Mouse (Mus musculus): Measurements from ENCODE around the gene Dph5. TPM values are rescaled to one million over a fixed set of nuclear protein-coding genes. Genes with fewer than 3 reads are reported as not detected.
A peak's percentile ranks its signal among the peaks of the same experiment; 100 is the strongest.

The Dph5 gene
- polyA plus RNA-seq, 2 experiments, result 10.2 to 15.0 TPM

DNA sequence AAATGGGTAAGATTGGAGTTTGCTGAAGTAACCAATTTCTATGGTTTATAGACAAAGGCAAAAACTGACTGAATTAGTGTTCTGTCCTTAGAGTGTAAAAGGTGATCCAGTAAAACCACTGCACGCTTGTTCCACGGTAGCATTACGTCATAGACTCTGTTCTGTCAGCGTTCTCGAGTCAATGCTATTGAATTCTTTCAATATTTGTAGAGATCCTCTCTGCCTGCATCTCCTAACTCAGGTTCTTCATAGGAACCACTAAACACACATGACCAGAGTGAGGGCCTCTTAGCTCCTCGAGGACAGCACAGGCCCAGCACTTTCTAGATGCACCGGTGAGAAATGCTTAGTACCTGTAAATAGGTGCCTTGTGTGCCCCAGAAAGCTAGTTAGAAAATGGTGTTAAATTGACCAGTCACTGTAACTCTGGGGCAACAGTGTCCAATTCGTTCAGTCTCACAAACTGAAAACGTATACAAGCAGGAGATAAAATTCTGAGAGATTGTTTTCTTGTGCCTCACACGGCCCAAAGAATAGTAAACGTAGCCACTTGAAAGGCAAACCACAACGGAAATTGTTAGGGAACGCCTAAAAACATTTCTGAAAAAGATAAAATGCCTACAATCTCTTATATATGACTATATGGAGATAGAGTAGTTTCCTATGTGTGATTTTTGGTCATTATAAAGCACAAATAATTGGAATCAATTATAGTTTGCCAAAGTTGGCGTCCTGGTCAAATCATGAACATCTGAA, 84.4 kb downstream of the Dph5 start:
- no peak overlapping the region for H3K4me3 ChIP-seq (ENCODE audit: insufficient read depth in 1 of 2, low read depth in 2 of 2, low read length in 2 of 2)
- H3K27ac ChIP-seq, result no peak overlapping the region
- DNase-seq (ENCODE audit: low read depth in 3 of 3, low spot score in 3 of 3) (no peak), ATAC-seq (ENCODE audit: insufficient read depth) (no peak)
- WGBS (ENCODE audit: insufficient replicate concordance), result 75% methylated on average over 14 of the region's 14 CpGs
- no peak overlapping the region for H3K9ac ChIP-seq (replicated peaks)
- H3K4me1 ChIP-seq (replicated peaks; ENCODE audit: control insufficient read depth in 2 of 2, insufficient read depth in 2 of 2, low read length in 1 of 2), result no peaks in the 10 kb centered on the region
- no peaks in the 10 kb centered on the region for H3K9me3 ChIP-seq (ENCODE audit: control insufficient read depth, low read length)
- H3K4me2 ChIP-seq (ENCODE audit: low read depth), result no peak overlapping the region
- TF ChIP-seq CTCF (IDR thresholded peaks at IDR 0.05; ENCODE audit: low read depth), result no peak
- no peak for TF ChIP-seq EP300 (IDR thresholded peaks at IDR 0.05; ENCODE audit: low read depth)
- H3K36me3 ChIP-seq (replicated peaks; ENCODE audit: control insufficient read depth, insufficient read depth, low read depth), result no peaks in the 10 kb centered on the region; the same call in 1 of the 2 replicates
- no peaks in the 10 kb centered on the region for H3K27me3 ChIP-seq (ENCODE audit: control insufficient read depth, insufficient read depth, low read length)

- no peak for TF ChIP-seq EP300 (IDR thresholded peaks at IDR 0.05; ENCODE audit: low read depth)
- no peak for TF ChIP-seq CTCF (IDR thresholded peaks at IDR 0.05; ENCODE audit: low read depth)
- no peak overlapping the region for H3K9ac ChIP-seq (replicated peaks)
- no peak overlapping the region for H3K4me3 ChIP-seq (ENCODE audit: insufficient read depth in 1 of 2, low read depth in 2 of 2, low read length in 2 of 2)
- no peak for ATAC-seq (ENCODE audit: insufficient read depth)
- no peak for DNase-seq (ENCODE audit: low read depth in 3 of 3, low spot score in 3 of 3)
- no peaks in the 10 kb centered on the region for H3K27me3 ChIP-seq (ENCODE audit: control insufficient read depth, insufficient read depth, low read length)
- peaks cover 3% of the 10 kb centered on the region; the same call in 1 of the 2 replicates for H3K36me3 ChIP-seq (replicated peaks; ENCODE audit: control insufficient read depth, insufficient read depth, low read depth)
- no peak overlapping the region for H3K4me2 ChIP-seq (ENCODE audit: low read depth)
- no peaks in the 10 kb centered on the region for H3K4me1 ChIP-seq (replicated peaks; ENCODE audit: control insufficient read depth in 2 of 2, insufficient read depth in 2 of 2, low read length in 1 of 2)
- no peak overlapping the region for H3K27ac ChIP-seq
- WGBS (ENCODE audit: insufficient replicate concordance), result 71% methylated on average over 6 of the region's 6 CpGs
- H3K9me3 ChIP-seq (ENCODE audit: control insufficient read depth, low read length), result no peaks in the 10 kb centered on the region
These were observed 86.6 kb downstream of the Dph5 start for GRCm38 (mm10) chr3:115974228-115974627.

DNA sequence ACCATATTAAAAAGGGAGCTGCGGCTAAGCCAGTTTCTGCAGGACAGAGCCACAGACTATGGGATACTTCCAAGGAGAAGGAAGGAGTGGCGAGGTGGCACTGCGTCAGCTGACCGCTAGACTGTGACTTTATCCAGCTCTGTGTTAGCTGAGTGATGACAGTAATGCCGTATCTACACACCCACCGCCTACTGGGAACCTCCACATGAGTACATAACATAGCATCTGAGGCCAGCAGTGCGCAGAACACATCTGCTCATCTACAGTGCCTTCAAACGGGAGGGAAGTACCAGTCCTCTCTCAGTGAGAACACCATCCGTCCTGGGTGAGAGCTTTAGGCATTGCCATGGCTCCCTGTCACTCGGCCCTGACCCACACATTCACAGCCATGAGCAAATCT, 87.4 kb downstream of the Dph5 start:
- H3K27ac ChIP-seq, result no peak overlapping the region
- no peak overlapping the region for H3K4me2 ChIP-seq (ENCODE audit: low read depth)
- no peak for TF ChIP-seq EP300 (IDR thresholded peaks at IDR 0.05; ENCODE audit: low read depth)
- TF ChIP-seq CTCF (IDR thresholded peaks at IDR 0.05; ENCODE audit: low read depth), result no peak
- no peaks in the 10 kb centered on the region for H3K9me3 ChIP-seq (ENCODE audit: control insufficient read depth, low read length)
- ATAC-seq (ENCODE audit: insufficient read depth) (no peak), DNase-seq (ENCODE audit: low read depth in 3 of 3, low spot score in 3 of 3) (no peak)
- H3K9ac ChIP-seq (replicated peaks), result no peak overlapping the region
- no peaks in the 10 kb centered on the region for H3K27me3 ChIP-seq (ENCODE audit: control insufficient read depth, insufficient read depth, low read length)
- H3K36me3 ChIP-seq (replicated peaks; ENCODE audit: control insufficient read depth, insufficient read depth, low read depth), result peaks cover 3% of the 10 kb centered on the region; the same call in 1 of the 2 replicates
- WGBS (ENCODE audit: insufficient replicate concordance), result 82% methylated on average over 10 of the region's 10 CpGs
- H3K4me1 ChIP-seq (replicated peaks; ENCODE audit: control insufficient read depth in 2 of 2, insufficient read depth in 2 of 2, low read length in 1 of 2), result no peaks in the 10 kb centered on the region
- no peak overlapping the region for H3K4me3 ChIP-seq (ENCODE audit: insufficient read depth in 1 of 2, low read depth in 2 of 2, low read length in 2 of 2)

DNA sequence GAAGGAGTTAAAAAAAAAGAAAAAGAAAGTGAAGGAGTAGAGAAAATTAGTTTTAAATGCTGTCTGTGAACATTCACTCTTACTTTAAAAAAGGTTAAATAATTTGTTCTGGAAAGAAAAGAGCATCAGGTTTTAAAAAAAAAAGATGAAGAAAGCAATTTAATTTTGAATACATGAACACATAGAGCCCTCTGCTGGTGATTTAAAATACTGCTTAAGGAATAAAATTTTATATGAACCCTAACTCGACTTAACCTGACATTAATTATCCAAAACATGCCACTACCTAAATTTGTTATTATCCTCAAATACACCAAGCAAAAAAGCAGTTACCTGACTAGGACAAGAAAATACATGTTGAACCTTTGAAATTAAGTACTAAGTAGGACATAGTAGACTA, 91.4 kb downstream of the Dph5 start:
- H3K4me2 ChIP-seq (ENCODE audit: low read depth), result no peak overlapping the region
- no peaks in the 10 kb centered on the region for H3K27me3 ChIP-seq (ENCODE audit: control insufficient read depth, insufficient read depth, low read length)
- H3K27ac ChIP-seq, result no peak overlapping the region
- no peak for ATAC-seq (ENCODE audit: insufficient read depth)
- no peak for DNase-seq (ENCODE audit: low read depth in 3 of 3, low spot score in 3 of 3)
- H3K9me3 ChIP-seq (ENCODE audit: control insufficient read depth, low read length), result no peaks in the 10 kb centered on the region
- H3K4me1 ChIP-seq (replicated peaks; ENCODE audit: control insufficient read depth in 2 of 2, insufficient read depth in 2 of 2, low read length in 1 of 2), result no peaks in the 10 kb centered on the region
- WGBS (ENCODE audit: insufficient replicate concordance), result 16% methylated on average over 1 of the region's 1 CpGs
- 0 out of 2 replicates have a peak, but pooled peaks have one; percentile 14 for TF ChIP-seq CTCF (IDR thresholded peaks at IDR 0.05; ENCODE audit: low read depth)
- TF ChIP-seq EP300 (IDR thresholded peaks at IDR 0.05; ENCODE audit: low read depth), result no peak
- no peak overlapping the region for H3K9ac ChIP-seq (replicated peaks)
- peaks cover 5% of the 10 kb centered on the region; the same call in 1 of the 2 replicates for H3K36me3 ChIP-seq (replicated peaks; ENCODE audit: control insufficient read depth, insufficient read depth, low read depth)
- H3K4me3 ChIP-seq (ENCODE audit: insufficient read depth in 1 of 2, low read depth in 2 of 2, low read length in 2 of 2), result no peak overlapping the region

DNA sequence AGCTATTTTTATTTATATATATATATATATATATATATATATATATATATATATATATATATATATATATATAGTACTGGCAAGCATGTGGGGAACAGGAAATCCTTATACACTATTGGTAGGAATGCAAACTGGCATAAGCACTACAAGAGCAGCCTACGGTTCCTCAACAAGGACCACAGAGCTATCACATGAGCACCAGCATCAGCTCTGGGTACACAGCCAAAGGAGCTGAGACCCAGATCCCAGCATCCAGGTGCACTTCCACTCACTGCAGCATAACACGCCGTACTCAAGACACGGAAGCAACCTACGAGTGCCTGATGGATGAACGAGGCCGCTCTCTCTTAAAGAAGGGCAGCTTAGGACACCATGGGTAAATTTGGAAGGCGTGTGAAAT, 95.6 kb downstream of the Dph5 start:
- H3K9ac ChIP-seq (replicated peaks), result no peak overlapping the region
- H3K4me2 ChIP-seq (ENCODE audit: low read depth), result no peak overlapping the region
- ATAC-seq (ENCODE audit: insufficient read depth) (no peak), DNase-seq (ENCODE audit: low read depth in 3 of 3, low spot score in 3 of 3) (no peak)
- no peaks in the 10 kb centered on the region for H3K4me1 ChIP-seq (replicated peaks; ENCODE audit: control insufficient read depth in 2 of 2, insufficient read depth in 2 of 2, low read length in 1 of 2)
- no peaks in the 10 kb centered on the region for H3K27me3 ChIP-seq (ENCODE audit: control insufficient read depth, insufficient read depth, low read length)
- TF ChIP-seq EP300 (IDR thresholded peaks at IDR 0.05; ENCODE audit: low read depth), result no peak
- TF ChIP-seq CTCF (IDR thresholded peaks at IDR 0.05; ENCODE audit: low read depth), result no peak
- no peak overlapping the region for H3K4me3 ChIP-seq (ENCODE audit: insufficient read depth in 1 of 2, low read depth in 2 of 2, low read length in 2 of 2)
- WGBS (ENCODE audit: insufficient replicate concordance), result 85% methylated on average over 8 of the region's 8 CpGs
- no peaks in the 10 kb centered on the region for H3K9me3 ChIP-seq (ENCODE audit: control insufficient read depth, low read length)
- no peak overlapping the region for H3K27ac ChIP-seq
- H3K36me3 ChIP-seq (replicated peaks; ENCODE audit: control insufficient read depth, insufficient read depth, low read depth), result peaks cover 5% of the 10 kb centered on the region

Small RNA genes lying within 50 kb of the gene (microRNA-seq; reads per million reads assigned to microRNA genes)
- gene Mir669n, result not detected

Other genes starting within 250 kb of the Dph5 start
- 5.9 and 6.3 TPM in 2 replicates for gene S1pr1, start 172.8 kb upstream of the Dph5 start, polyA plus RNA-seq (2012; rRNA removed)
- gene S1pr1, start 172.8 kb upstream of the Dph5 start, polyA plus RNA-seq (2014; fragmentation: Nextera tagmentation; extraction: Ambion mirVana), result 5.6 and 6.3 TPM in 2 replicates
- 3.8 and 5.4 TPM in 2 replicates for gene Slc30a7, start 119.6 kb downstream of the Dph5 start, polyA plus RNA-seq (2012; rRNA removed)
- gene Slc30a7, start 119.6 kb downstream of the Dph5 start, polyA plus RNA-seq (2014; fragmentation: Nextera tagmentation; extraction: Ambion mirVana), result 11.3 and 12.3 TPM in 2 replicates
- 1.1 and 1.3 TPM in 2 replicates for gene Extl2, start 119.6 kb downstream of the Dph5 start, polyA plus RNA-seq (2012; rRNA removed)
- 4.2 and 4.3 TPM in 2 replicates for gene Extl2, start 119.6 kb downstream of the Dph5 start, polyA plus RNA-seq (2014; fragmentation: Nextera tagmentation; extraction: Ambion mirVana)
- gene Vcam1, start 241.9 kb downstream of the Dph5 start, polyA plus RNA-seq (2012; rRNA removed), result 13.5 and 22.3 TPM in 2 replicates
- 71.1 and 74.2 TPM in 2 replicates for gene Vcam1, start 241.9 kb downstream of the Dph5 start, polyA plus RNA-seq (2014; fragmentation: Nextera tagmentation; extraction: Ambion mirVana)

Data from liver, embryonic 14.5 days (tissue).